Mouse (Mus musculus) heart, adult 8-10 months (tissue): ENCODE results near the gene Adar. TPM values are rescaled to one million over a fixed set of nuclear protein-coding genes. Genes with fewer than 3 reads are reported as not detected.

Experiments
- DNase-seq: peaks from one replicate; pipeline ENCODE4 v3.0.0; 2022; ENCODE audit warnings: low spot score
- total RNA-seq, 4 experiments: library from RNA; stranded (reverse); gene quantifications; 2 replicates each; pipeline ENCODE4 v1.2.4; 2022

Adar gene
- total RNA-seq, 4 experiments from 2014 or later, result 10.8 to 13.0 (median 12.4) TPM

DNA sequence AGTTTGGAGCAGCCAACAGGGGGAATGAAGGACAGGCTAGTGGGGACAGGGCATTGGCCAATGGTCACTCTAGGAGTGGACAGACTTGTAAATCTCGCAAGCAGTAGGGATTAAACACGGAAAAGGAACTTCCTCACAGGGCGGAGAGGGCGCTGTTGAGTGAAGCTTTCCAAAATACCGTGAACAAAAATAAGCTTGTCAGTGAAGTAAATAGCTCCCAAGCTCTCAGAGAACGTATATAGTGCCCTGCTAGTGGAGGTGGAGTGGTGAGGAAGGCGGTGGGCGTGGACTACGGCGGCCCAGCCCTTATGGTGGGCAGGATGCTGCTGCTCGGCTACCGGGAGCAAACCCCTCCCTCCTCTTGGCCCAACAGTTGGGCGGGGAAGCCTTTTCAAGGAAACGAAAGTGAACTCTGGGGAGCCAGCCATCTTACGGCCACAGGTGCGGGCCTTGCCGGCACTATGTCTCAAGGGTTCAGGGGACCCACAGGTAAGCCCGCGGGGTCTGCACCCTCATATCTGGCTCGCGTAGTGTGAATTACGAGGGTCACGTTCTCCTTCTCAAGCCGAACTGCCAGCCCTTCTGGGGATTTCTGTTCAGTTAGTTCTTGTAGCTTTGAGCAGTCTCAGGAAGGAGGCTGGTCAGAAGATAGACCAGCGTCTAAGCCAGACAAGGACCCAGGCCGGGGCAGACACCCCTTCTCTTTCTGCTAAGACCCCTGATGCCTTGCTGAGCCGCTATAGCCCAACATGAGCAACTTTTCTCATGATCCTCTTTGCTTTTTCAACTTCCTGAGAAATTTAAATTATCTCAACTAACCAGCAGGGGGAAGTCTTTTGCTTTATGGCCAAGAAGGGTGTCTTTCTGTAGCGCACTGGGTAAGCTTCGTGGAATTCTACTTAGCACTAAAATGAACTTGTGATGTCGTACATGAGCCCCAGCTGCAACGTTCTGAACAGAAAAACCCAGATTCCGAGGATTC lies 15.8 kb downstream of the Adar start:
- peak; percentile 89 for DNase-seq

DNA sequence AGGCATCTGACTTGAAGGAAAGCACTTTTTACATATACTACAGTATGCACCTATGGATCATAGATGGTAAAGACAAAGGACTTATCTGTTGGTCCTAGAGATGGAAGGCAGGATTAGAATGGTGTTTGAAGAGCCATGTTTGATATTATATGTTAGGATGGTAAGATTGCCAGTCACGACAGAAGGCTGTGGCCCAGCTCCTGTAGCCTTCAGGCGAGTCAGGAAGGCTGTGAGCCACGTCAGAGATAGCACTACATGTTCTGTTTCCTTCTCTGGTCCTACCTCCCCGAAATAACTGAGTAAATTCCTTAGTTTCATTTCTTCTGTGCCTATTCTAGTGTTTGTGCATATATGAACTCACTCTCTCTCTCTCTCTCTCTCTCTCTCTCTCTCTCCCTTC lies 17.3 kb downstream of the Adar start:
- no peak for DNase-seq

DNA sequence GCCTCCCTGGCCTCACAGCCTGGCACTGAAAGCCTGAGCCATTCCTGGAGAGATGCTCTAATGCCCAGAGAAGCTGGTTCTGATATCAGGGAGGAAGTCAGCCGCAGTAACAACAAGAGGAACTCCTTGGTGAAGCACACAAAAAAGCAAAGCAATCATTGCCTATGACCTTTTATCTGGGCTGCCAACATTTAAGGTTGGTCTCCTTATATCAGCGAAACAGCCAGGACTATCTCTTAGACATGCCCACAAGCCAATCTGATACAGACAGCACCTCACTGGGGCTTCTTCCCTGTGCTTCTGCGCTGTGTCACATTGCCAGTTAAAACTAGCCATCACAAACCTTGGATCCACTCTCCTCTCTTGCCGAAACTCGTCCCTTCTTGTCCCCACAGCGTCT lies 23.7 kb downstream of the Adar start:
- DNase-seq, result no peak

DNA sequence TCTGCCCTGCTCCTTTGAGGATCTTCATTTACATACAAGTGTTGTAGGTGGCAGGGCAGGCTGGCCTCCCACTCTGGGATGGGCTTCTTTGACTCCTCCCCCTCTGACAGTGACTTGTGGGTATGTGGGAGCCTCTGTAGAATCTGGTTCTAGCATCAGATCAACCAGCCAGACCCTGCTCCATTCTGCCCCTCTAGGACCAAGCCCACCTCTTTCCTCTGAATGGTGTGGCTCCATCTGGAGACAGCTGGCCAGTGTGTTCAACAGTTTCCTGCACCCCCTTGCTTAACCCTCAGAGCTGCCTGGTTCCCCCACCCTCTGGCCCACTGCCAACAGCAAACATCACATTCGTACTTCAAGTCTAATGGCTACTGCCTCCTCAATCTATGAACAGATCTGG lies 37.5 kb downstream of the Adar start:
- DNase-seq, result no peak

DNA sequence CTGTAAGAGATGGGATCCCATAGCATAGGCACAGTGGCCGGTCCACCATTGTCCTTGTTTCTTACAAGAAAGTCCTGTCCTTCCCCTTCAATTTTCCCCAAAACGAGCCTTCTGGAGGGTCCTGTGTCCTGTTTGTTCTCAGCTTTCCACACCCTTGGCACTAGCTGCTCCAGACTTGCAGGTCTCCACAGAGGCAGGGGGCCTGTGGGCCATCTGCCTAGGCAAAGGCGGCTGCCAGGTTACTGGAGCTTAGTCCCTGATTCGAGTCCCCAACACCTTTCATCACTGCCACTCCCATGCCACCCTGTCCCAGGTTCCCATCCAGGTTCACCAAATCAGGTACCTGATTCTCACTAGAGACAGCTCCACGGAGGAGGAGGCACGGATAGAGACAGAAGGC lies 40.5 kb downstream of the Adar start:
- no peak for DNase-seq

DNA sequence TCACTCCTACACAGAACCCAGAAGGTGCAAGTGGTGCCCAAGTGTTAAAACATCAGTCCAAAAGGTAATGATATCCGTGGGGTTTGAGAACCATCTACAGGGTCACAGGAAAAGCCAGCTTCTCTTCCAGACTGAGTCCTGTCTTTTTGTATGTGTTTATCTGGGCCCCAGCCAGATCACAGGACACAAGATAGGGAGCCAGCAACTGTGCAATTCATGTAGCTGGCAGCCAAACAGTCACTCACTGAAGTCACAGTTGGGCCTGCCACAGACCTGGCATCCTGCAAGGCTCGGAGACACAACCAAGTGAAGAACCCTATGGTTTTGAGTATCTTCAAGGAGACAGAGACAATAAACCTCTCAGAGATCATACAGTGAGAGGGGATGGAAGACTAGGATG lies 43.0 kb downstream of the Adar start:
- DNase-seq, result no peak

DNA sequence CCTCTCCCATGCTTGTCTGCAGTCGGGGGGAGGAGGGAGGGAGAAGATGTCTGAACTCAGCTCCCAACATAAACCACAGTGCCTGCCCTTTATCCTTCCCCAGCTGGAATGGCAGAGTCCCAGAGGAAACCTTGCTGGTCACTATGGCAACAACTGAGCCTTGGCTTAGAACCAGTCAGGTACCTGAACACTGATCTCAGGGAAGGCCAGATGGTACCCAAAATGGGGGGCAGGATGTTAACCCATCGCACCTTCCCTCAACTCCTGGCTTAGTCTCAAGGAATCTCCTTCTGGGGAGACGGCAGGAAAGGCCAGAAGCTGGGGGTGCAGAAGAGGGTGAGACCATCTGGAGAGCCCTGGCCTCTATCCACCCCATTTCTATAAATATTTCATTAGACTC lies 45.0 kb downstream of the Adar start:
- no peak for DNase-seq

DNA sequence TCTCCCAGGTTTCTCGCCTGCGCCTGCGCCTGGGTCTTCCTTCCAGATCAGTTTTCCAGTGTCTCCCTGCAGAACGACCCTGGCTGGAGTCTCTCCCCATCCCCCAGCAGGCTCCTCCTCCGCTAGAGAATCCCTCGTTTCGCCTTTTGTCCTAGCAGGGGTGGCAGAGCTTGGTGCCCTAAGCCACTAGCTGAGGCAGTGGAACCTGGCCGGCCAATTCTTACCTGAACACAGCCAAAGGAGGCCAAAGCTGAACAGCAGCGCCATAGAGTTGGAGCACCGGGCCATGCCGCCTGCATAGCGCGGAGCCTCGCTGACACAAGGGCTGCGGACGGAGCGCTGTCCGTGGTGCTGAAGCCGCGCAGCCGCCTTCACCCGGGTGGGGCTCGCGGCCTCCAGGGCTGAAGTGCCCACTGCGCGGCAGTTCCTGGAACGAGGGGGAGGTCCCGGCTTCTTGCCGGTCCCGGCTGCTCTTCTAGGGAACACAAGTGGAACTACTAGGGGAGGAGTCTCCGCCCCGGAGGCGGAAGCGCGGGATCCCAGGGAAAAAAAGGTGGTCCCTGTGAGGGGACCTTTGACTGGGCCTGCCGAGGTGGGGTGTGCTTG lies 49.4 kb downstream of the Adar start, which contains the start of gene Chrnb2:
Gene Chrnb2, minus strand, starts transcription at position 514 of the 606 bp plus-strand sequence.
- DNase-seq, result peak; percentile 37

DNA sequence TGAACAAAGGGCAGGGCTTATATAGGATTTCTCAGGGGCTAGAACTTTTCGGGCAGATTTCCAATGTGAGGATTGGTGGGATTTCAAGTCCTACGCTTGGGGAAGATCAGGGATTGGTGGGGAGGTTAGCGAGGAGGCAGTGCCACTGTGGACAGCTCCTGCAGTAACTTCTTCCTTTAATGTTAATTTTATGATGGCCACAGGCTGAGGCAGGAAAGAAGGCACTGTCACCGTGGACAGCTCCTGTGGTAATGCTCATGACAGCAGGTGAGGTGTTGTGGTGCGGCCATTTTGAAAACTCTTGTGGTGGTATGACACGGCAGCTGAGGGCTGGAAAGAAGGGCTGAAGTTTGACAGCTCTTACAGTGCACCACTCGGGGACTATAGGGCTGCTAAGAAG lies 54.8 kb downstream of the Adar start:
- no peak for DNase-seq

DNA sequence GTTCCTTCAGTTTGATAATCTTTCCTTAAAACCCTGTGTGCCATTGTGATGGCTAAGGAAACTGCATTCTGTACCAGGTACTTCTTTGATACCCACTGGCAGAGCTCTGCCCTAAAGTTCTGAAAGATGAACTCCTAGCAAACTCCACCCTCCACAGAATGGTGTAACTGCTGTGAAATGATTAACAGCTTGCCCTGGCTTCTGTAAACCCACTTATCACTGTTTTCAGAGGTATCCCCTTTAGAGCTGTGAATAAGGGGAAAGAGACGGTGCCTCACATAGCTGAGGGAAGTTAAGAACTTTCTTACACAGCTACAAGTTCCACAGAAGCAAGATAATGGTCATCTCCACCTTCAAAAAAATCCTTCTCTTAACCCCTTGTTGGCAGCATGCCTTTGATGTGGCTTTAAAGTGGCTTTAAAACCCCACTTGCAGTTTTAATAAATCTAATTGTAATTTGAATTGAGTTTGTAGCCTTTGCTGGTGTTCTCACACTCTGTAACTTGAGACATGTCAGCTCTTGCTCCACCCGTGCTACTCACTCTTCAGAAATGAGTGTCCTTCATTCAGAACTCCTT lies 55.7 kb downstream of the Adar start:
- no peak for DNase-seq

DNA sequence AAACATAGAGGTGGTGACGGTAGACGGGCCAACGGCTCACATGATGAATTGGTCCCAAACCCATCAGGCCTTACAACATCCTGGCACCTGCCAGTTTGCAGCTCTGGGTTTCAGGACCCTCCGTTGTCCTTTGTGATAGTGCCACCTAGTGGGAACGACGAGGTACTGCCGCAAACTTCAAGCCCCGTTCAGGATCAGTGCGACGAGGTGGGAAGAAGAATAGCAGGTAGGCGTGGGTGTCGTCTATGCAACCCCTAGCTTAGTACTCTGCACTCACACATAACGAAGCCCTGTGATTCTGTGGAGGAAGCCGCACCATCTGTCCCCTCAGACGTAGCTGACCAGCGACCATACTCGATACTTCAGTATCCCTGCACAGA lies 57.8 kb downstream of the Adar start:
- peak; percentile 80 for DNase-seq

DNA sequence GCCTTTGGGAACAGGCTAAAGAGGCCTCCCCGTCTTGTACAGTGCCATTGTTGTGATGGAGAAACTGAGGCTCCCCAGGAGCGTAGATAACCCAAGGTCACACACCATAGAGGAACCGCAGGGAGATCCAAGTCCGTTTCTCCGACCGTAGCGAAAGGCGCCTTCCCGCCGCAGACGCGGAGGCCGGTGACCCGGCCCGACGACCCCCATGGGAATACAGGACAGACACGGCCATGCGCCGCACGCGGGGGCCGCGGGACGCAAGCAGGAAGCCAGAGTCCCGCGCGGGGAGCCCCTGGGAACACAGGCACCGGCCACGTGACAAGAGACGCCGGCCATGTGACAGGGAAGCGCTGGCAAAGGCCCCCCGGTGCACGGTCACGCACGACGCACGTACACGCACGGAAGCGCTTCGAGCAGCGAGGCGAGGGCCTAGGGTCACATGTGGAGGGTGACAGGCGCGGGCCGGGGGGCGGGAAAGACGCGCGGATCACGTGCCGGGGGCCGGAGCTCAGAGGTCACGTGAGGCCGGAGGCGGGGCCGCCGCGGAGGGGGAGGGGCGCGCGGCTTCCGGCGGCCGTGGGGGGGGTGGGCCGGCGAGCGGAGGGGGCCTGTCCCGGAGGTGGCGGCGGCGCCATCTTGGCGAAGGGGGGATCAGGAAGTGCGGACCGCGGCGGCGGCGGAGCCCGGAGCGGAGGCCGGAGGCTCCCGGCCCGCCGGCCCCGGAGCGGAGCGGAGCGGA lies 58.3 kb downstream of the Adar start, which contains the start of gene Ube2q1:
Gene Ube2q1, plus strand, starts transcription at position 649 of the 742 bp plus-strand sequence.
- peak; percentile 95 for DNase-seq

DNA sequence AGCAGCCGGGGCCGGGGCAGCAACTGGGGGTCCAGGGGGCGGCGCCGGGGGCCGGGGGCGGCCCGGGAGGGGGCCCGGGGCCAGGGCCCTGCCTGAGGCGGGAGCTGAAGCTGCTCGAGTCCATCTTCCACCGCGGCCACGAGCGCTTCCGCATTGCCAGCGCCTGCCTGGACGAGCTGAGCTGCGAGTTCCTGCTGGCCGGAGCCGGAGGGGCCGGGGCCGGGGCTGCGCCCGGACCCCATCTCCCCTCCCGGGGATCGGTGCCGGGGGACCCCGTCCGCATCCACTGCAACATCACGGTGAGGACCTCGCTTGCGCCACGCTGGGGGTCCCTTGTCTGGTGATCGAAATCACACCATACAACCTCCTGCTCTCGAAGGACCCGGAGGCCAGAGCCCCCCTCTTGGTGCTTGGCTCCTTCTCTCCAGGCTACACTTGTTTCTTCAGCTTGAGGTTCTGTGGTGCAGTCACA lies 59.0 kb downstream of the Adar start:
- peak; percentile 24 for DNase-seq

DNA sequence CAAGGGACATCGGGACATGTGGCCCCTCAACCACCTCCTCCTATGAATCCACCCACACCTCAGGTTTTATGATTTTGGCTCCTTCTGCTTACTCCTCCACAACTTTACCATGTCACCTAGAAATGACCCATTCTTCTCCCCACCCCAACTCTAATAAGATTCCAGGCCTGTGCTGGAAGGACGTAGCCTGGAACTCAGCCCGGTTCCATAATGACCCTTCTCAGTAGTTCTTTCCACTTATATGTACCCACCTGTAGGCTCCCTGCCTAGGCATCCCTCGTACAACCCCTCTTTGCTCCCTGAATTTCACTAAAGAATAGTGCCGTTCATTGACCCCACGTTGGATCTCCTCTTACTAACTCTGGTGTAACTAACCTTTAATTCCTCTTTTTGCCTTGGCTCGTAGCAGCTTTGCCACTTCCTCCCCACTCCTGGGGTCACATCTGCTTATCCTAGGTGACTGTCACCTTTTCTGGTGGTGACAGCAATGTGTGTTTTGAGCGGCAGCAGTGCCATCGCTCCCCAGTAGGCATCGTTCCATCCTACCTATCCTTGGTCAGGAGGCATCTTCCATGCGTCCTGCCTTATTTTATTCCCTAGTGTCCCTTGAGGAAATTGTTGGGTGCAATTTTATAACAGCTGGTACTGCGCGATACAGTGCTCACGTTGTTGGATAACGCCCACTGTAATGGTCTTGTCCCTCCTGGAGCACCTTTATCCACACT lies 59.6 kb downstream of the Adar start:
- peak; percentile 17 for DNase-seq

DNA sequence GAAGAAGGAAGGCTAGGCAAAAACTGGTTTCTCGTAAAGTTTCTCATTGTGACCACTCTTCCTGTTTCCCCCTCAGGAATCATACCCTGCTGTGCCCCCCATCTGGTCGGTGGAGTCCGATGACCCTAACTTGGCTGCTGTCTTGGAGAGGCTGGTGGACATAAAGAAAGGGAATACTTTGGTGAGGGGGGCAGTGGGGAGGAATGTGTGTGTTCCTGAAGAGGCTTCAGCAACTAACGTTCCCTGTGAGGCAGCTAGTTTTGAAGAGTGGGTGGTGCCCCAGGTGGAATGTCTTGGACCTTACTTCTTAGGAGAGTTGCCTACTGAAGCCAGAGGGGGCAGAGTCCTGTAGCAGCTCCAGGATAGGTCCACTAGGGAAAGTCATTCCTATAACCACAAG lies 61.2 kb downstream of the Adar start:
- no peak for DNase-seq

DNA sequence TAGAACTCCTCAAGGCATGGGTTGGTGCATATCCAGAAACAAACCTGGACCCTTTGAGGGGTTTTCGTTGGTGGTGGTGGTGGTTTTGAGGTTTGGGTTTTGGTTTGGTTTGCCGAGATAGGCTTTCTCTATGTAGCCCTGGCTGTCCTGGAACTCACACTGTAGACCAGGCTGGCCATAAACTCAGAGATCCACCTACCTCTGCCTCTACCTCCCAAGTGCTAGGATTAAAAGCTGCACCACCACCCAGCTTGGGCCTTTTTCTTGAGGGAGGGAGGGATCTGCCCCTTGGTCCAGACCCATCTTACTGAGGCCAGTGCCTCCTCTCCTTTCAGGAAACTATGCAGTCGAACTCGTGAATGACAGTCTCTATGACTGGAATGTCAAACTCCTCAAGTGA lies 65.3 kb downstream of the Adar start:
- no peak for DNase-seq

DNA sequence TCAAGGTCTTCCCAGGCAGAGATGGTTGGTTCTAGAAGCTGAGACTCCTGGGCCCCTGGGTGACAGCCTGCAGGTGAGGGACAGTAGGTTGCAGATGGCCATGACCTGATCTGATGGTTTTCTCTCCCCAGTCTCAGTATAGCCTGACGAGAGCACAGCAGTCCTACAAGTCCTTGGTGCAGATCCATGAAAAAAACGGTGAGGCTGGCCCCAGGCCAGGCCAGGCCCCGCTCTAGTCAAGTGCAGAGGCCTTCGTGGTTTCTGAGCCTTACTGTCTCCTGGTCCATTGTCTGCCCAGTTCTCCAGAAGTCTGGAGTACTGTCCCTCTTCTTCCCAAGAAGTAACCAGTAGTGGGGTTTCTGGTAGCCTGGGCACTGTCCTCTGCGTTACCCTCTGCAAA lies 66.8 kb downstream of the Adar start:
- no peak for DNase-seq

DNA sequence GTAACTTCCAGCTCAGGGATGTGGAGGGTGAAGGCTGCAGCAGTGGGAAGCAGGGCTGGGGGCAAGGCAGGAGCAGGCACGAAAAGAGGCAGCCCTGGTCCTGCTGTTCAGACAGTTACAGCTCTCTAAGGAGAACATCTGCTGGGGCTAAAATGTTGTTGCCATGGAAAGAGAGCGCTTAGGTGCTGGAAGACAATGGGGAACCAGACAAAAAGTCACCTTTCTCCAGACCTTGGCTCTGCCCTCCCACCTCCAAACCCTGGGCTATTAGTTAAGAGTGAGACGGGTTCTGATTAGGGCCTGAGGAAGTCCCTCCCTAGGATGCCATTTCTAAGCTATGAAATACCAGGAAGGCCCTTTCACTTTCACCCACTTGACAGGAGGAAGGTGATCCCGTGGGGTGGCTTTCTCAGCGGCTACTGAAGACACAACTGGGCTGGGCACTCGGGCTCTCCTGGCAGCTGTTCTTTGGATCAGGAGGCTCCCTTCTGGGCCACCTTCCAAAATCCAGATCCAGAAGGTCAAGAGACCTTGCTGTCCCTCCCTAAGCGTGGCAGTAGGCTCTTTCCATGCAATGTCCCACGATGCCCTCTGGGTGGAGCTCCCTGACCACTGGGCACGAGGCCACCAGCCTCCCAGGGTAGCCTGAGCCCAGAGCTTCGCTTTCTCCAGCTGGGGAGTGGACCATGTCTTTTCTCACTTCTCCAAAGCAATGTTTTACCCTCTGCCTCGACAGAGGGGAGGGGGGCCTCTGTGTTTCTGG lies 70.3 kb downstream of the Adar start:
- peak; percentile 86 for DNase-seq

DNA sequence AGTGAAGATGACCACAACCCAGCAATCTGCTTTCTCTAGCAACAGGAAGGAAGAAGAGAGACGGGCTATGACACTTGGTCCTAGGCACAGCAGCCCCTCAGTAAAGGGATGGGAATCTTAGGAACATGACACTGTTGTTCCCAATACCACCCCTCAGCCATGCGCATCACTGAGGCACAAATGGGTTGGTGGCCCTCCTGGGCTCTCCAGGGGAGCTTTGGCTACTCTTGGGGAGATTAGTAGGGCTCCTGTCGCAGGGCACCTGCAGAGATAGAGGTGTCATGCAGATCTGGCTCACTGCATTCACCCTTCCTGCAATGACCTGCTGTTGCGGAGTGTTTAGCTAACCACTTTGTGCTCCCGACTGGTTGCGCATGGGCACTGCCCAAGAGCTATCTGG lies 71.5 kb downstream of the Adar start:
- DNase-seq, result no peak

DNA sequence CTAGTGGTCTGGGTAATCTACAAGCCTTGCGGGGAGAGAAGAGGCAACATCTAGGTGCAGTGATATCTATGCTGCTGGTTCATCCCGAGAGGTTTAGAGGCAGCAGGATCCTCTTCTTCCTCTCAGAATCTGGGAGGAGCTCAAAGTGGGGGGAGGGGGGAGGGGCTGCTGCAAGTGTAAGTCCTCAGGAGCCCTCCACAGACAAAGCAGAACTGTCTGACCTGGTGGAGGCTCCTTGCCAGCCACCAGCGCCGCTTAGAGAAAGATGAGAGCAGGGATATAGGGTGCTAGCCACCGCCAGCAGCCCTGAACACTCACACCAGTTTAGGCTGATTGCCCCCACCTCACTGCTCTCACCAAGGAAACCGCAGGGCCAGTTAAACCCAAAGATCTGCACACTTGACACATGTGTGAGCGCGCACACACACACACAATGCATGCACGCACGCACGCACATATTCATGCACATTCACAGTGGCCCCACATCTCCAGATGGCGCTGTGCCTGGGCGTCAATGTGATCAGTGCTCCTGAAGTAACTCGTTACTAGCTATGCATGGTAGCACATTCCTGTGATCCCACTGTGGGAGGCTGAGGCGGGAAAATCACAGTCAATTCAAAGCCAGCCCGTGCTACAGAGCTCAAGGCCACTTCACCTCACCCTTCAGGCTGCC lies 74.0 kb downstream of the Adar start:
- DNase-seq, result no peak
